Mouse (Mus musculus) right cerebral cortex, postnatal 10 days (tissue): ENCODE results near the gene Osgep.
"Not testable (repeated sequence)": the region's sequence is repeated elsewhere in the genome, so short reads cannot be mapped to it uniquely, and the experiment has no call there.

ENCODE experiments used
- DNase-seq, 2 experiments: peaks; one replicate each; pipeline ENCODE4 v3.0.0; 2021; ENCODE audit warnings: low spot score in 2 of 2

Osgep gene

GRCm38 (mm10) chr14:50924281-50925064, at the start of gene Osgep, which contains the start of gene Apex1:
Osgep (minus strand) TSS chr14:50924893.
Apex1 (plus strand) TSS chr14:50924968.
- peak; percentile 99 for DNase-seq

DNA sequence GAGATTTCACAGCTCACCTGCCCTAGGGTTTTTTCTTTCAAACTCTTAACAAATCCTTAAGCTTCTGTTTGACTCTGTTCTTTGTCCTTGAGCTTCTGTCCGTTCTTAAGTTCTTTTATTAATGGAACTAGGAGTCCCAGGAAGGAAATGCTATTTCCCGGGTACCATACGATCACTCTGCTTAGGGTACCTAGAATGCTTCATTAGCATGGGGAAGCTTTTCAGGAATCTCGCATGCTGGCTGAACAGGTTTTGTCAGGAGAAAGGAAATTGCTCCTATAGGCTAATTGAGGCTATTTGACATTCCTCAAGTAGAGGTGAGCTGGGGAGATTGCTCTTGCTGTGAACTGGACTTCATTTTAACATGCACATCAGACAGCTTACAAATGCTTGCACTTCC, 49.0 kb upstream of the Osgep start:
- DNase-seq = no peak

GRCm38 (mm10) chr14:50973054-50973453, 48.4 kb upstream of the Osgep start:
- not testable (repeated sequence) for DNase-seq

GRCm38 (mm10) chr14:50970822-50971221, 46.1 kb upstream of the Osgep start:
- no peak for DNase-seq

DNA sequence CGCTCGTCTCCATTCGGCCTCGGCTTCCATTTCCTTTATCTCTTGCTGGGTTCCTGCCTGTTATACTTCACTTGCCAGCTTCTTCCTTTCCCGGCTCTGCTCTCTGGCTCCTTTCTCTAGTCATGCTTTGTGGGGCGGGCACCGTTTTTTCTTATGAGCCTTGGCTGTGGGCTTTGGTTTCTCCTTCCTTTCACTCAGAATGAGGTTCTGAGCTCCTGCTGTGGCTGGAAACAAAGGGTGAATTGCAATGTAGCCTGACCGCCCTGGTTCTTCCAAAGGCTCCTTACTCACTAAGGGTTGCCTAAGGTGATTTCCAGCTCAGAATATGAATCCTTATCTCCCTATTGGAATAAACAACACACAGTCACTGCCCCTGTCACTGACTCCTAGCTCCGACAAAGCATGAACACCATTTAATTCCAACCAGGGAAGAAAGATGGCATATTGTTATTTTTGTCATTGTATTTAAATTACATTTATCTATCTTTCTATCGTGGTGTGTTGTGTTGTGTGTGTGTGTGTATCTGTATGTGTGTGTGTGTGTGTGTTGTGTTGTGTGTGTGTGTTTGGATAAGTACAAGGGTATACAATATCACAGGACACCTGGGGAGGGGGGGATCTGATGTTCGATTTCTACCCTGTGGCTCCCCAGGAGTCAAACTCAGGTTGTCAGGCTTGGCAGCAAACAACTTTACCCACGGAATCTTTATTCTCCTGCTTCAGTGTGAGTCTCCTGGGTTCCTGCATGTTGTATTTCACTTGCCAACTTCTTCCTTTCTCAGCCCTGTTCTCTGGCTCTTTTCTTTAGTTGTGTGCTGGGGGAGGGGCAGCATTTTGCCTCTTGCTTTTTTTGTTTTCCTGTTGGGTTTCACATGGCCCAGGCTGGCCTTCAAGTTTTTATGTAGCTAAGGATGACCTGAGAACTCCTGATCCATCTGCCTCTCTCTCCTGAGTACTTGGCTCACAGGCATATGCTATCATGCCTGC, 45.2 kb upstream of the Osgep start:
- peak; percentile 78 to 83 for DNase-seq

- DNase-seq = peak in 1 of 2 experiments; percentile 28
These were observed 44.3 kb upstream of the Osgep start for GRCm38 (mm10) chr14:50969041-50969440.

- DNase-seq = no peak
These were observed 43.7 kb upstream of the Osgep start for GRCm38 (mm10) chr14:50968216-50968980.

GRCm38 (mm10) chr14:50958289-50958995, 33.7 kb upstream of the Osgep start:
- DNase-seq = not testable (repeated sequence)

- DNase-seq = not testable (repeated sequence)
These were observed 32.5 kb upstream of the Osgep start for GRCm38 (mm10) chr14:50957146-50957545.

- not testable (repeated sequence) for DNase-seq
These were observed 32.0 kb upstream of the Osgep start for GRCm38 (mm10) chr14:50956724-50957123.

- peak; percentile 73 to 76 for DNase-seq
These were observed 31.3 kb upstream of the Osgep start, which contains the start of gene Pnp2 for GRCm38 (mm10) chr14:50955942-50956508. Pnp2 (plus strand) TSS chr14:50955992.

DNA sequence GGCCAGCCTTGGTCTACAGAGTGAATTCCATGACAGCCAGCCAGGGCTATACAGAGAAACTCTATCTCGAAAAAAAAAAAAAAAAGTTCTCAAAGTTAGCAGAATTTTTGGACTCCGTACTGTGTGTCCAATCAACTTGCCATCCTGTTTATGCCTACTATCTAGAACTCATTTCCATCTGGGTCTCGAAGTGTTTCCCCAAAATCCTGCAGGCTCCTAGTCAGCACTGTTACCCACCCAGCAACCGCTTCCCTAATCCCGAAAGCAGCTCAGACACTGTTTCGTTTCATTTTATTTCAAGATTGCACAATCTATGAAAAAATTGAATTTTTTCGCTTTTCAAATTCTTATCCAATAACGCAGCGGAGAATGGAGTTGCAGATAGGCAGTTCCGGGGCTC, 30.8 kb upstream of the Osgep start:
- DNase-seq = no peak

GRCm38 (mm10) chr14:50945526-50945925, 20.8 kb upstream of the Osgep start:
- DNase-seq = not testable (repeated sequence)

DNA sequence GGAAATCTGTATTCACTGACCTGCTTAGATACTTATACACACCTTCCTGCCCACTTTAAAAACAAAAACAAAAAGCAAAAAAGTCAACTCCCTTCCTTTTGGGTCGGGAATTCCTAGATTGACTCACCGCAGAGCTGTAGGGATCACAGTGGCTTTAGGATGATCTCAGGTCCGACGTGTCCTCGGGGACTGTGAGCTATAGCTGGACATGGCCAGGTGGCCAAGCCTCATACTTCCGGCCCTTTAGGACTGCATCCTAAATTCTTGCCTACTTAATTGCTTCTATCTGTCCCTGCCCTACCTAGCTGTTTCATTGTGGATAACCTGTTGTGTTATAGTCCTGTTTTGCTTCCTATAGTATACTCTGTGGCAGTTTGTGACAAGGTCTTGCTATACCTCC, 20.4 kb upstream of the Osgep start:
- DNase-seq = not testable (repeated sequence)

DNA sequence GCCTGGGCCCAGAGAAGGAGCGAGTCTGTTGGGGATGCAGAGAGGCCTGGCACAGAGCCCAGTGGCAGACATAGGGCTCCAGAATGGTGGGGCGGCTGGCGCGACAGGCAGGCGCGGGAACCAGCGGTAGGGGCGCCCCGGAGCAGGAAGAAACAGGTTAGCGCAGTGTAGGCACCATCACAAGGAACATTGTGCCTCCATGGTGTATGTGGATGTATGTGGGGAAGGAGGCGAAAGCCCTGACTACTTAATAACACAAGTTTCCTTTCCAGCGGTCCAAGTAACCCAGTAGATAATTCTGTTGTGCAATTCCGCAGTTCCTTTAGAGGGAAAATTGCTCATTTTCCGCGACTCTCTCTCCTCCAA, 20.0 kb upstream of the Osgep start:
- DNase-seq = not testable (repeated sequence)

DNA sequence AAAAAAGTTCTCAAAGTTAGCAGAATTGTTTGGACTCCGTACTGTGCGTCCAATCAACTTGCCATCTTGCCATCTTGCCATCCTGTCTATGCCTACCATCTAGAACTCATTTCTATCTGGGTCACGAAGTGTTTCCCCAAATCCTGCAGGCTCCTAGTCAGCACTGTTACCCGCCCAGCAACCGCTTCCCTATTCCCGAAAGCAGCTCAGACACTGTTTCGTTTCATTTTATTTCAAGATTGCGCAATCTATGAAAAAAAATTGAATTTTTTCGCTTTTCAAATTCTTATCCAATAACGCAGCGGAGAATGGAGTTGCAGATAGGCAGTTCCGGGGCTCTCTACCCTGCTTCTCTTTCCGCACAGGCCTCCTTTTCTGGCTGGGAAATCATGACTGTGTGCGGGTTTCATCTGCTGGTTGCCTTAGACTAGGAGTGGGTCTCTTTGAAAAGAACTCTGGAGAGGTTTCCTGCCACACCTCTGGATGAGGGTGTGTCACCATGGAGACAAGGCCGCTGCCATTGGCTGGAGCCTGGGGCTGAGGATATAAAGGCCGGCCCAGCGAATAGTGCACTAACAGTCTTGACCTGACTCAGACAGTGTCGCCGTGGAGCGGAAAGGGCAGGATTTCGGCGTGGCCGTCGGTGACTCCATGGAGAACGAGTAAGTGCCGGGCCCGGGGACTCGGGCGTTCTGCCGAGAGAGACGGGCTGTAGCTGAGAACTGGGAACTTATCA, 19.4 kb upstream of the Osgep start, which contains the start of gene Gm49342:
TSS of gene Gm49342 (plus strand) at position 586 of the 736 bp plus-strand sequence.
- peak; percentile 92 to 93 for DNase-seq

- no peak for DNase-seq
These were observed 14.2 kb upstream of the Osgep start for GRCm38 (mm10) chr14:50938940-50939339.

- DNase-seq = no peak
These were observed 13.6 kb upstream of the Osgep start for GRCm38 (mm10) chr14:50938119-50938908.

DNA sequence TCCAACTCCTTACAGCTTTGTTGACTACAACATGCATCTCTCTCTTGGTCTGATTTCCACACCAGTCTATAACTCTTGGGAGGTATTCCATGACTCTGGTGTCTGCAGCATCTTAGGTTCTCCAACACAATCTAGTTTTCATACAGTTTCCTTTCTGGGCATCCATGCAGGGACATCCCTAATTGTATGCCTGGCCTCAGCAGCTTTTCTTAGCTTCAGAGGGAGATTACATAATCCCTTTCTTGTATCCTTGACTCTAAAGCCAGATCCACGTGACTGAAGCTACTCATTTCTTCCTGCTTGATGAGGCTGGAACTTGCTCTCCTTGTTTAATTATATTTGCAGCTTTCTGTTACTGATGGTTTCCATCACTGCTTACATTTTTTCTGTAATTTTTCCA, 12.0 kb upstream of the Osgep start:
- no peak for DNase-seq
